In the genomic region with DNA sequence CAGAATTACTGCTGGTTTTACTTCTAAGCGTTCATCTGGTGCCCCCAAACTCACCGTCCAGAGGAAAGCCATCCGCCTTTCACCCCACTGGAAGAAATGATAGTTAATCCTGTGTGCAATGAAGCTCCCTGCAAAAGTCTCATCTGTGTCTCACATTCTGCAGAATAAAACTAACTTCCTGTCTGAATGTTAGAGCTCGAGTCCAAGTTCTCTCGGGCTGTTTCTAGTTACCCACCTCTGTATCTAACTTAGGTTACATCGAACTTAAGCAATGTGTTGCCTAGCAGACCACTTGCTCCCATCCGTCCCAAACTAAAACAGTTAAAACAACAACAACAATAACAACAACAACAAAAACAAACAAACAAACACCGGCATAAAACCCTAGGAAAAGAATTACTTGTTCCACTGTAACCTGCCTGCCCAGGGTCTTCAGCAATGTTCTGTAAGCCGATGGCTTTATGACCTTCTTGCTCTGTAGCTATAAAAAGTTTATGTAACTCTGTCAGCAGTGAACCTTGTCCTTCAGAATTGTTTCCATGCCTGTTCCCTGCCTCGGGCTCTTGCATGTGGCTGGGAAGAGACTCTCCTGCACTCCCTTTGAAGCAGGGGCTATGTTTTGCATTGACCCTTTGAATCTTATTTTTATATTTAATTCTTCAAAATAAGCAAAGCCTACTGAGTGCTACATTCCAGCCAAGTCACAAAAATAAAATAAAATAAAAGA, we compare ENCODE assay signal across 8 mouse cellular contexts. TPM values are rescaled to one million over a fixed set of nuclear protein-coding genes. Genes with fewer than 3 reads are reported as not detected.
DNase-seq lines count a peak whose midpoint lies in the region; ATAC-seq lines count a peak whose summit lies in the region.

No protein-coding gene starts in this region.

- H3K4me2 ChIP-seq in hindbrain, embryonic 16.5 days (ENCODE audit: low read length), result peak overlapping the region; percentile 87
- H3K4me2 ChIP-seq in liver, embryonic 15.5 days, result peak overlapping the region; percentile 83

- H3K27me3 ChIP-seq in heart, embryonic 10.5 days (ENCODE audit: insufficient read depth, poor library complexity, severe bottlenecking), result no peaks in the 10 kb centered on the region
- H3K27me3 ChIP-seq in hindbrain, embryonic 16.5 days (replicated peaks; ENCODE audit: control insufficient read depth, insufficient read depth, low read length), result no peaks in the 10 kb centered on the region
- no peaks in the 10 kb centered on the region for H3K27me3 ChIP-seq in liver, embryonic 15.5 days

- DNase-seq in heart, embryonic 10.5 days (ENCODE audit: low spot score), result no peak
- DNase-seq in heart, postnatal 10 days, result no peak
- peak; percentile 48 for DNase-seq in adipocyte (ENCODE audit: low spot score)
- no peak for DNase-seq in urinary bladder, adult 2 months (ENCODE audit: low spot score)
- no peak for DNase-seq in frontal cortex, postnatal 25 days (ENCODE audit: low spot score in 2 of 2)
- DNase-seq in gastrocnemius, postnatal 36 days, result no peak

- H3K27ac ChIP-seq in heart, embryonic 10.5 days, result peak overlapping the region; percentile 95
- H3K27ac ChIP-seq in hindbrain, embryonic 16.5 days (ENCODE audit: low read depth, low read length), result no peak overlapping the region
- H3K27ac ChIP-seq in liver, embryonic 15.5 days (replicated peaks), result peak overlapping the region; percentile 53; the same call in 1 of the 2 replicates

- ATAC-seq in hindbrain, embryonic 16.5 days, result no peak
- ATAC-seq in liver, embryonic 15.5 days (ENCODE audit: insufficient read depth), result no peak; the same call in 1 of the 2 replicates

- no peaks in the 10 kb centered on the region for H3K9me3 ChIP-seq in heart, embryonic 10.5 days
- no peaks in the 10 kb centered on the region for H3K9me3 ChIP-seq in hindbrain, embryonic 16.5 days (ENCODE audit: control insufficient read depth, low read length)
- H3K9me3 ChIP-seq in liver, embryonic 15.5 days (replicated peaks), result no peaks in the 10 kb centered on the region

- peak overlapping the region; percentile 56 for H3K9ac ChIP-seq in hindbrain, embryonic 16.5 days (ENCODE audit: low read depth, low read length)
- H3K9ac ChIP-seq in liver, embryonic 15.5 days, result peak overlapping the region; percentile 55; the same call in 1 of the 2 replicates

- 52% methylated on average over 10 of the region's 10 CpGs for WGBS in heart, embryonic 10.5 days
- 64% methylated on average over 10 of the region's 10 CpGs for WGBS in hindbrain, embryonic 16.5 days
- WGBS in liver, embryonic 15.5 days (ENCODE audit: insufficient replicate concordance), result 24% methylated on average over 10 of the region's 10 CpGs

- intact Hi-C loops in heart, postnatal 10 days (cut with DNase I), result no loop called here
- intact Hi-C loops in gastrocnemius, postnatal 36 days (cut with DNase I), result no loop called here

- H3K4me3 ChIP-seq in heart, embryonic 10.5 days, result peak overlapping the region; percentile 90
- peak overlapping the region; percentile 57 for H3K4me3 ChIP-seq in hindbrain, embryonic 16.5 days (ENCODE audit: low read length)
- H3K4me3 ChIP-seq in liver, embryonic 15.5 days (replicated peaks), result peak overlapping the region; percentile 66

- H3K36me3 ChIP-seq in heart, embryonic 10.5 days, result peaks cover 5% of the 10 kb centered on the region
- no peaks in the 10 kb centered on the region for H3K36me3 ChIP-seq in hindbrain, embryonic 16.5 days (ENCODE audit: control insufficient read depth, insufficient read depth, low read length)
- no peaks in the 10 kb centered on the region for H3K36me3 ChIP-seq in liver, embryonic 15.5 days (replicated peaks)

- H3K4me1 ChIP-seq in heart, embryonic 10.5 days, result peaks cover 34% of the 10 kb centered on the region
- peaks cover 10% of the 10 kb centered on the region for H3K4me1 ChIP-seq in hindbrain, embryonic 16.5 days (ENCODE audit: control insufficient read depth, insufficient read depth, low read depth, low read length)
- peaks cover 23% of the 10 kb centered on the region for H3K4me1 ChIP-seq in liver, embryonic 15.5 days (replicated peaks)

RNA-seq across cellular contexts. Expression of gene Hadh, which starts 0.6 kb away (rescaled TPM):
- 113 and 129 TPM in 2 replicates for polyA plus RNA-seq in heart, embryonic 10.5 days (2016; fragmentation: Nextera tagmentation; extraction: Ambion mirVana)
- total RNA-seq in heart, postnatal 10 days (2021), result 100 to 1,000 TPM; 573 to 586 TPM
- polyA plus RNA-seq in hindbrain, embryonic 16.5 days (2015; fragmentation: Nextera tagmentation; extraction: Ambion mirVana), result 26.1 and 31.1 TPM in 2 replicates
- polyA plus RNA-seq in liver, embryonic 15.5 days (2015; fragmentation: Nextera tagmentation; extraction: Ambion mirVana), result 114 and 120 TPM in 2 replicates
- polyA plus RNA-seq in urinary bladder, adult 2 months (2012; rRNA removed), result 109 TPM in 2 replicates
- 100 to 1,000 TPM; 176 to 189 TPM for total RNA-seq in gastrocnemius, postnatal 36 days (2021)

RNA-seq across cellular contexts. Expression of gene Cyp2u1, which starts 30.5 kb away (rescaled TPM):
- 3.7 and 7.0 TPM in 2 replicates for polyA plus RNA-seq in heart, embryonic 10.5 days (2016; fragmentation: Nextera tagmentation; extraction: Ambion mirVana)
- 10 to 100 TPM; 28.7 to 29.2 TPM for total RNA-seq in heart, postnatal 10 days (2021)
- polyA plus RNA-seq in hindbrain, embryonic 16.5 days (2015; fragmentation: Nextera tagmentation; extraction: Ambion mirVana), result 9.4 and 10.2 TPM in 2 replicates
- polyA plus RNA-seq in liver, embryonic 15.5 days (2015; fragmentation: Nextera tagmentation; extraction: Ambion mirVana), result 0.25 and 0.28 TPM in 2 replicates
- polyA plus RNA-seq in urinary bladder, adult 2 months (2012; rRNA removed), result 2.5 and 2.8 TPM in 2 replicates
- total RNA-seq in gastrocnemius, postnatal 36 days (2021), result 10 to 100 TPM; 11.1 to 11.6 TPM
